Mouse (Mus musculus): ENCODE data around the gene H2-M10.1.
"Not testable (repeated sequence)": the region's sequence is repeated elsewhere in the genome, so short reads cannot be mapped to it uniquely, and the experiment has no call there.

The H2-M10.1 gene

GRCm38 (mm10) chr17:36326055-36326454 lies at the start of gene H2-M10.1:
Gene H2-M10.1, minus strand, starts transcription at chr17:36326155.
- no peak for DNase-seq

- DNase-seq = not testable (repeated sequence)
These were observed 42.4 kb upstream of the H2-M10.1 start, which contains the start of gene H2-M10.3 for GRCm38 (mm10) chr17:36368317-36368716. Gene H2-M10.3, minus strand, starts transcription at chr17:36368417.

- DNase-seq = not testable (repeated sequence)
These were observed 36.4 kb upstream of the H2-M10.1 start for GRCm38 (mm10) chr17:36362404-36362803.

GRCm38 (mm10) chr17:36357512-36357911 lies 31.6 kb upstream of the H2-M10.1 start:
- DNase-seq = peak; percentile 36

DNA sequence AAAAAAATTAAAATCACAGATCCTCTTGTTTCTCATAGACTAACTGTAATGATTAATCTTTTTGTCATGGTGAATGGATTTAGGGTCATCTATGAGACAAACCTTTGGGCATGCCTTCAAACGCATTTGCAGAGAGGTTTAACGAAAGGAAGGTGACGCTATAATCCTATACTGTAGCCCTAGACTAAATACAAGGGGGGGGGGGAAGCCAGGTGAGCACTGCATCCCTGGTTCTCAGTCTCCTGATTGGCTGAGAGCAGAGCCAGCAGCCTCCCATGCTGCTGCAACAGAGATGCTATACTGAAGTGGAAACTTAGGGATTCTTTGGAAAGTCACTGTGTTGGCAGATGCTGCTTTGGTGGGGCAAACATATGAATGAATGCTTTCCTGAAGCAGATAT lies 29.8 kb upstream of the H2-M10.1 start:
- no peak for DNase-seq

DNA sequence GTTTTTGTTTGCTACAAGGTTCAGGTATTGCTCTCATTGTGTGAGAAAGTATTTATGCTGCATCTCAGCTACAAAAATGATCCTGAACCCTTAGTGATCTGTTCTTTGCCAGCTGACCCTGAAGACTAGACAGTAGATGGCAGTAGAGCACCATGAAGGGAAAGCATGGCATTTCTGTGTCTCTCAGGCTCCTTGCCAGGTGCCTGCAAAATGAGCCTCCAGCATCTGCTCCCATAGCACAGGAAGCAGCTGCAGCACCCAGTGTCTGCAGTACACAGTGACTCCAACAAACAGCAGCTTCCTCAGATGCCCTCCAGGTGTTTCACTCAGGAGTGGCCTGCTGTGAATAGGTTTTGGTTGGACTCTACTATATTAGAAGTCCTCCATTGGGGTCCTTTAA lies 29.4 kb upstream of the H2-M10.1 start:
- peak; percentile 62 for DNase-seq

- DNase-seq = no peak
These were observed 10.2 kb downstream of the H2-M10.1 start for GRCm38 (mm10) chr17:36315689-36316253.

DNA sequence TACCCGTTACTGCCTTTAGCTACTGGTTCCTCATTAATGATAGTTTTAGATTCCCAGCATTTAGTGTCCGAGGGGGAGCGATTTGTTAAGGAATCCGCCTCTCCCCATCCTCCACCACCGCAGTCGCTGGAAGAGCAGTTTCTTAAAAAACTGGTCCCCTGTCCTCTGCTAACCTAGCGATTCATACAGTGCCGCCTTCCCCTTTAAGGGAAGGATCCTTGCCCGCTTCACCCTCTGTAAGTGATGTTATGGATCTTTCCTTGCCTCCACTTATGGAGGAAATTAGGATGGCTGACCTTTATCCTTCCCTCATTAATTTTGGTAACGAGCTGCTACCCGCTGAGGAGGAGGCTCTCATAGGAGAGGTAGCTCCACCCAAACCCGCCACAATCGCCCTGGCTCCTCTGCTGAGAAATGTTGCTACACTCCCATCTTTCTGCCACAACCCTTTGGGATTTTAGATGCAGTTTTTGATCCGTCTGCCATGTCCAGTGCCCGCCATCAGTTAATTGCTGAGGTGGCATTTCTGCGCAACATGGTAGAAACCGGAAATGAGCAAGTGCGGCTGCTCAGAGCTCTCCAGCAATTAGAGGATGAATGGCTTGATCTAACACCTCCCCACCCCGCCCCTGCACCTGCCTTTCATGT lies 10.8 kb downstream of the H2-M10.1 start:
- peak; percentile 61 for DNase-seq

GRCm38 (mm10) chr17:36314511-36314910 lies 11.4 kb downstream of the H2-M10.1 start:
- peak; percentile 42 for DNase-seq

GRCm38 (mm10) chr17:36309293-36309692 lies 16.7 kb downstream of the H2-M10.1 start:
- no peak for DNase-seq

- peak; percentile 83 for DNase-seq
These were observed 17.1 kb downstream of the H2-M10.1 start for GRCm38 (mm10) chr17:36308855-36309254.

DNA sequence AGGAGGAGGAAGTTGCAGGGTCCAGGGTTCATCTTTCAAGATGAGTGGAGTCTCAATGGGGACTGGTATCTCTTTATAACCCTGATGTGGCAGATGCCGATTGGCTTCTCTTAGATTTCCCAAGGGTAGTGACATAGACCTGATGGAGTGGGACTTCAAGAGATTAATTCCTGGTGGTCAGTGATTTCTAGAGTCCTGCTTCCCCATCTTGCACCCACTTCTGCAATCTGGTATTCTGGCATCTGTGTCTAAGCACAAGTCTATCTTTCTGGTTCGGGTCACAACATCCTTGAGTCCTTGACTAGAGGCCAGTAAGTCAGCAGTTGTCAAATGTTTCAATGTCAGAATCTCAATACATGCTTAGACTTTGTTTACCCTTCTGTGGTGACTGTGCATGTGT lies 39.6 kb downstream of the H2-M10.1 start, which contains the start of gene H2-M10.2:
Gene H2-M10.2, minus strand, starts transcription at position 101 of the 400 bp plus-strand sequence.
- no peak for DNase-seq

DNA sequence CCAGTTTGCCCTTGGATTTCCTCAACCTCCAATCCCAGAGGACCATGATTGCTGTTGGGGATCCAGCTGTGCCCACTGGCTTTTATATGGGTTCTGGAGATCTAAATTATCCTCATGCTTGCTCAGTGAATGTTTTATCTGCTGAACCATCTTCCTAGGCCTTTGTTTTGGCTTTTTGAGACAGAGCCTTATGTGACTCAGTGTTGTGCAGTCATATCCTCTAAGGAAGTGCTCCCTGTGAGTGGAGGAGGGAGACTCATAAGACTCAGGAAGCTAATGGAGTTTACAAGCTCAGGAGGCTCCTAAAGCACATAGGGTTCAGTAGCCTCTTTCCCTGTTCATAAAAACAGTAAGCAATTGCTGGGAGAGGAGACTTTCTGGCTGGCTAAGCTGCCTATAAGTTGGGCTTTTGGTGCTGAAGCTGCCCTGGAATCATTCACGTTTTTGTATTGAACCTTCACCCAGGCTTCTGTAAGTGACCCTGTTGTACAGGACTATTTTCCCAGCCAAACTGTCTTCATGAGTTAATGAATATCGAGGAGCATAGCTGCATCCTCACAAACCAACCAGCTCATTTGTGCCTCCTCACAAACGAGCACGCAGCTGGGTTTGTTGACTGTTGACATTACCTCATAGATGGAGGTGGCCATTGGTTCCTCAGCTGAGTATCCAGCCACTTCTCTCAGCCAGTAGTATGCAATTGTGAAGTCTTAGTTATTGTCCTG lies 44.3 kb downstream of the H2-M10.1 start:
- no peak for DNase-seq

DNA sequence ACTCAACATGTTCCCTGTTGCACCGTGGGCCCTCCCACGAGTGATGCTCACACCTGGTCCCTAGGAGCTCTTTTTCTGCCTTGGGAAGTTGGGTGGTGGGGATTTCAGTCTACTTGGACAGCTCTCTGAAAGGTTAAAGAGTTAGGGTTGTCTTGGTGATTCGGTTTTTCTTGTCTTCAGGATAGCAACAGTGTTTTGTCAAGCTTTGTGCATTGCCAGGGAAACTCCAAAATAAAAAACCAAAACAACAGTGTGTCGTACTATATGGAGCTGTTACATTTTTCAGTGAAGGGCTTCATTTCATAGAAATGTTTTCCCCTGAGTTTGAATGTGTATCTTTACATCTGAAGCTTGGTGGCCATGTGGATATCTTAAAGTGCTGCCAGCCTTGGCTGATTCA lies 51.2 kb downstream of the H2-M10.1 start:
- no peak for DNase-seq

GRCm38 (mm10) chr17:36273796-36274195 lies 52.2 kb downstream of the H2-M10.1 start:
- no peak for DNase-seq
